Mouse (Mus musculus): ENCODE data around the gene 4931429L15Rik.

The 4931429L15Rik gene

GRCm38 (mm10) chr9:46327706-46328571 is 8.2 kb upstream of the 4931429L15Rik start:
- DNase-seq (ENCODE audit: low spot score in 2 of 2) = no peak

- DNase-seq (ENCODE audit: low spot score in 2 of 2) = no peak
Measured at GRCm38 (mm10) chr9:46326694-46327405, 7.1 kb upstream of the 4931429L15Rik start.

GRCm38 (mm10) chr9:46320461-46320860 is 675 bp upstream of the 4931429L15Rik start:
- no peak for DNase-seq (ENCODE audit: low spot score in 2 of 2)

- no peak for DNase-seq (ENCODE audit: low spot score in 2 of 2)
Measured at GRCm38 (mm10) chr9:46317957-46318356, 1.8 kb downstream of the 4931429L15Rik start.

GRCm38 (mm10) chr9:46316909-46317308 is 2.9 kb downstream of the 4931429L15Rik start:
- DNase-seq (ENCODE audit: low spot score in 2 of 2) = no peak

GRCm38 (mm10) chr9:46316388-46316787 is 3.4 kb downstream of the 4931429L15Rik start:
- DNase-seq (ENCODE audit: low spot score in 2 of 2) = no peak

- no peak for DNase-seq (ENCODE audit: low spot score in 2 of 2)
Measured at GRCm38 (mm10) chr9:46315807-46316365, 3.9 kb downstream of the 4931429L15Rik start.

- no peak for DNase-seq (ENCODE audit: low spot score in 2 of 2)
Measured at GRCm38 (mm10) chr9:46314921-46315320, 4.9 kb downstream of the 4931429L15Rik start.

GRCm38 (mm10) chr9:46314507-46314906 is 5.3 kb downstream of the 4931429L15Rik start:
- DNase-seq (ENCODE audit: low spot score in 2 of 2) = peak; percentile 53 to 58

GRCm38 (mm10) chr9:46309121-46309520 is 10.7 kb downstream of the 4931429L15Rik start:
- no peak for DNase-seq (ENCODE audit: low spot score in 2 of 2)

- peak in 1 of 2 experiments; percentile 9 for DNase-seq (ENCODE audit: low spot score in 2 of 2)
Measured at GRCm38 (mm10) chr9:46302142-46302541, 17.6 kb downstream of the 4931429L15Rik start.

- no peak for DNase-seq (ENCODE audit: low spot score in 2 of 2)
Measured at GRCm38 (mm10) chr9:46298381-46298780, 21.4 kb downstream of the 4931429L15Rik start.

- peak; percentile 92 to 94 for DNase-seq (ENCODE audit: low spot score in 2 of 2)
Measured at GRCm38 (mm10) chr9:46282631-46283436, 37.0 kb downstream of the 4931429L15Rik start, which contains the start of gene Bud13. Gene Bud13, plus strand, starts transcription at chr9:46283008.

GRCm38 (mm10) chr9:46274494-46274893 is 45.3 kb downstream of the 4931429L15Rik start:
- DNase-seq (ENCODE audit: low spot score in 2 of 2) = no peak

- DNase-seq (ENCODE audit: low spot score in 2 of 2) = peak; percentile 79 to 90
Measured at GRCm38 (mm10) chr9:46272677-46273454, 46.9 kb downstream of the 4931429L15Rik start, which contains the start of gene Zpr1. Gene Zpr1, plus strand, starts transcription at chr9:46273064.

- DNase-seq (ENCODE audit: low spot score in 2 of 2) = no peak
Measured at GRCm38 (mm10) chr9:46272070-46272469, 47.7 kb downstream of the 4931429L15Rik start.

- no peak for DNase-seq (ENCODE audit: low spot score in 2 of 2)
Measured at GRCm38 (mm10) chr9:46270782-46271181, 49.0 kb downstream of the 4931429L15Rik start.

GRCm38 (mm10) chr9:46269125-46269524 is 50.7 kb downstream of the 4931429L15Rik start:
- no peak for DNase-seq (ENCODE audit: low spot score in 2 of 2)

GRCm38 (mm10) chr9:46268343-46268873 is 51.4 kb downstream of the 4931429L15Rik start, which contains the start of gene Apoa5:
Gene Apoa5, plus strand, starts transcription at chr9:46268633.
- DNase-seq (ENCODE audit: low spot score in 2 of 2) = no peak

GRCm38 (mm10) chr9:46261131-46261530 is 58.7 kb downstream of the 4931429L15Rik start:
- DNase-seq (ENCODE audit: low spot score in 2 of 2) = no peak

All from urinary bladder, postnatal 36 days (tissue).